Mouse (Mus musculus) MEL (cell line): ENCODE results near the gene Tha1. TPM values are rescaled to one million over a fixed set of nuclear protein-coding genes. Genes with fewer than 3 reads are reported as not detected.
"Not testable (repeated sequence)": the region's sequence is repeated elsewhere in the genome, so short reads cannot be mapped to it uniquely, and the experiment has no call there.

Experiments
- DNase-seq: peaks from one replicate; pipeline ENCODE4 v3.0.0; 2011; ENCODE audit warnings: low read depth, low spot score
- H3K27ac ChIP-seq: 2 replicates; pipeline ENCODE4 v1.5.1; 2012; ENCODE audit warnings: low read depth, mild to moderate bottlenecking, control low read depth, low read length, moderate library complexity; ENCODE audit not compliant: control insufficient read depth
- H3K27me3 ChIP-seq, 2 experiments: fragments of 150-350 bp in 1 of 2; sonication (generic) in 1 of 2; 2 replicates each; pipeline ENCODE4 v1.6.1; 2012; ENCODE audit warnings: low read length in 2 of 2, mild to moderate bottlenecking in 2 of 2, improper control_type of control experiment in 1 of 2, moderate library complexity in 1 of 2; ENCODE audit not compliant: insufficient read depth in 2 of 2, control insufficient read depth in 1 of 2
- H3K36me3 ChIP-seq, 2 experiments: 2 replicates each; pipeline ENCODE4 v1.6.1; 2012 to 2014; ENCODE audit warnings: low read length in 2 of 2, improper control_type of control experiment in 1 of 2, inconsistent platforms in 1 of 2, mild to moderate bottlenecking in 1 of 2; ENCODE audit not compliant: insufficient read depth in 2 of 2, control insufficient read depth in 1 of 2
- H3K4me1 ChIP-seq, 2 experiments: fragments of 150-350 bp in 1 of 2; sonication (generic) in 1 of 2; 2 replicates each; pipeline ENCODE4 v1.6.1; 2012; ENCODE audit warnings: low read length in 2 of 2, improper control_type of control experiment in 1 of 2, mild to moderate bottlenecking in 1 of 2; ENCODE audit not compliant: insufficient read depth in 2 of 2, control insufficient read depth in 1 of 2
- H3K4me3 ChIP-seq, 2 experiments: fragments of 150-350 bp in 1 of 2; sonication (generic) in 1 of 2; 2 replicates each; pipeline ENCODE4 v1.5.1; 2012; ENCODE audit warnings: low read depth in 2 of 2, low read length in 2 of 2, mild to moderate bottlenecking in 2 of 2, moderate library complexity in 2 of 2, control low read depth in 1 of 2, improper control_type of control experiment in 1 of 2; ENCODE audit not compliant: control insufficient read depth in 1 of 2, insufficient read depth in 1 of 2
- H3K79me2 ChIP-seq: 2 replicates; pipeline ENCODE4 v1.6.1; 2012; ENCODE audit warnings: mild to moderate bottlenecking, low read length, moderate library complexity; ENCODE audit not compliant: control insufficient read depth, poor library complexity, insufficient read depth
- H3K9ac ChIP-seq: 2 replicates; pipeline ENCODE4 v1.6.1; 2012; ENCODE audit warnings: low read depth, mild to moderate bottlenecking, control low read depth, low read length, moderate library complexity; ENCODE audit not compliant: control insufficient read depth, poor library complexity, severe bottlenecking
- H3K9me3 ChIP-seq: fragments of 150-350 bp; sonication (generic); replicated peaks from 2 replicates; pipeline ENCODE4 v1.6.1; 2012; ENCODE audit warnings: mild to moderate bottlenecking, low read length, improper control_type of control experiment, moderate library complexity; ENCODE audit not compliant: insufficient read depth
- BHLHE40 ChIP-seq: IDR thresholded peaks from 2 replicates; pipeline ENCODE4 v1.6.1; 2012; ENCODE audit warnings: low read depth, mild to moderate bottlenecking, inconsistent platforms, low read length, improper control_type of control experiment, borderline replicate concordance
- CHD1 ChIP-seq: IDR thresholded peaks from 2 replicates; pipeline ENCODE4 v1.6.1; 2012; ENCODE audit warnings: low read depth, mild to moderate bottlenecking, inconsistent platforms, low read length, improper control_type of control experiment
- CHD2 ChIP-seq: IDR thresholded peaks from 2 replicates; pipeline ENCODE4 v1.6.1; 2011; ENCODE audit warnings: low read length, improper control_type of control experiment
- CTCF ChIP-seq, 3 experiments: IDR thresholded peaks in 2 of 3; conservative IDR thresholded peaks in 1 of 3; 2 replicates each; pipeline ENCODE4 v1.5.1; 2011 to 2012; ENCODE audit warnings: low read length in 3 of 3, low read depth in 2 of 3, mild to moderate bottlenecking in 2 of 3, improper control_type of control experiment in 1 of 3, inconsistent platforms in 1 of 3, mixed read lengths in 1 of 3, moderate library complexity in 1 of 3; ENCODE audit not compliant: control insufficient read depth in 1 of 3, insufficient read depth in 1 of 3, poor library complexity in 1 of 3, severe bottlenecking in 1 of 3
- ELF1 ChIP-seq: IDR thresholded peaks from 2 replicates; pipeline ENCODE4 v1.6.1; 2014; ENCODE audit warnings: low read depth, mild to moderate bottlenecking, inconsistent platforms, low read length, improper control_type of control experiment, moderate library complexity
- EP300 ChIP-seq, 2 experiments: IDR thresholded peaks; 2 replicates each; pipeline ENCODE4 v1.6.1; 2011; ENCODE audit warnings: improper control_type of control experiment in 2 of 2, low read length in 2 of 2, low read depth in 1 of 2, mild to moderate bottlenecking in 1 of 2
- ETS1 ChIP-seq: IDR thresholded peaks from 2 replicates; pipeline ENCODE4 v1.6.1; 2012; ENCODE audit warnings: low read depth, mild to moderate bottlenecking, inconsistent platforms, low read length, improper control_type of control experiment, moderate library complexity
- GABPA ChIP-seq: IDR thresholded peaks from 2 replicates; pipeline ENCODE4 v1.6.1; 2012; ENCODE audit warnings: low read depth, mild to moderate bottlenecking, inconsistent platforms, low read length, improper control_type of control experiment, moderate library complexity
- HCFC1 ChIP-seq: IDR thresholded peaks from 2 replicates; pipeline ENCODE4 v1.6.1; 2012; ENCODE audit warnings: low read depth, mild to moderate bottlenecking, inconsistent platforms, low read length, improper control_type of control experiment, moderate library complexity
- JUND ChIP-seq: IDR thresholded peaks from 2 replicates; pipeline ENCODE4 v1.6.1; 2011; ENCODE audit warnings: low read depth, mild to moderate bottlenecking, improper control_type of control experiment, low read length
- KAT2A ChIP-seq: conservative IDR thresholded peaks from 2 replicates; pipeline ENCODE4 v1.6.1; 2012; ENCODE audit warnings: low read depth, low read length, improper control_type of control experiment, inconsistent platforms
- MAZ ChIP-seq: IDR thresholded peaks from 2 replicates; pipeline ENCODE4 v1.6.1; 2012; ENCODE audit warnings: low read depth, mild to moderate bottlenecking, inconsistent platforms, low read length, improper control_type of control experiment
- MXI1 ChIP-seq: IDR thresholded peaks from 2 replicates; pipeline ENCODE4 v1.6.1; 2011; ENCODE audit warnings: mild to moderate bottlenecking, low read depth, low read length, improper control_type of control experiment
- MYB ChIP-seq: IDR thresholded peaks from 2 replicates; pipeline ENCODE4 v1.6.1; 2011; ENCODE audit warnings: mild to moderate bottlenecking, low read depth, low read length, improper control_type of control experiment
- POLR2A ChIP-seq, 2 experiments: IDR thresholded peaks; 2 replicates each; pipeline ENCODE4 v1.6.1; 2011 to 2012; ENCODE audit warnings: low read length in 2 of 2, mild to moderate bottlenecking in 2 of 2, control low read depth in 1 of 2, improper control_type of control experiment in 1 of 2, low read depth in 1 of 2, moderate library complexity in 1 of 2; ENCODE audit not compliant: control insufficient read depth in 1 of 2, insufficient read depth in 1 of 2, poor library complexity in 1 of 2
- POLR2AphosphoS2 ChIP-seq: IDR thresholded peaks from 2 replicates; pipeline ENCODE4 v1.6.1; 2011; ENCODE audit warnings: low read length, improper control_type of control experiment
- RCOR1 ChIP-seq: IDR thresholded peaks from 2 replicates; pipeline ENCODE4 v1.6.1; 2012; ENCODE audit warnings: low read depth, mild to moderate bottlenecking, inconsistent platforms, low read length, improper control_type of control experiment
- SIN3A ChIP-seq: IDR thresholded peaks from 2 replicates; pipeline ENCODE4 v1.6.1; 2012; ENCODE audit warnings: low read length, improper control_type of control experiment, inconsistent platforms
- TAL1 ChIP-seq: IDR thresholded peaks from 2 replicates; pipeline ENCODE4 v1.6.1; 2012; ENCODE audit warnings: mild to moderate bottlenecking, inconsistent platforms, low read length, moderate library complexity, mixed read lengths
- TBP ChIP-seq: IDR thresholded peaks from 2 replicates; pipeline ENCODE4 v1.8.0; 2011; ENCODE audit warnings: low read depth, low read length, improper control_type of control experiment
- ZNF384 ChIP-seq: IDR thresholded peaks from 2 replicates; pipeline ENCODE4 v1.6.1; 2012; ENCODE audit warnings: low read depth, mild to moderate bottlenecking, inconsistent platforms, low read length, improper control_type of control experiment
- polyA plus RNA-seq, 2 experiments: library from polyadenylated mRNA; stranded (reverse) in 1 of 2; unstranded in 1 of 2; fragments of >175 nt in 1 of 2; fragments of >200 nt in 1 of 2; gene quantifications; 2 replicates each; pipeline versions ENCODE4 v1.2.1 to v1.2.4; 2012; ENCODE audit warnings: low replicate concordance in 2 of 2, low read depth in 1 of 2; ENCODE audit not compliant: insufficient read length in 2 of 2, insufficient read depth in 1 of 2, missing spikeins in 1 of 2
- total RNA-seq: library from RNA; depleted of rRNA; stranded (reverse); fragments of 300-350 nt; gene quantifications from 2 replicates; pipeline ENCODE4 v1.2.3, GENCODE M21; 2012

Tha1 gene
- total and polyA plus RNA-seq, 3 experiments = 0.12 TPM; not detected in 2

GRCm38 (mm10) chr11:117834086-117834485 is 39.2 kb downstream of the Tha1 start:
- no peaks in the 10 kb centered on the region for H3K9me3 ChIP-seq
- no peaks in the 10 kb centered on the region for H3K79me2 ChIP-seq
- TF ChIP-seq EP300 (IDR thresholded peaks at IDR 0.05; ENCODE audit: low read depth in 1 of 2, low read length in 2 of 2) (no peak), ETS1 (no peak), BHLHE40 (no peak), JUND (no peak), POLR2AphosphoS2 (no peak), CHD2 (no peak), RCOR1 (no peak), KAT2A (no peak), MXI1 (no peak), MAZ (no peak), CTCF (IDR thresholded peaks at IDR 0.05 in 2 of 3, conservative IDR thresholded peaks at IDR 0.05 in 1 of 3; ENCODE audit: control insufficient read depth in 1 of 3, insufficient read depth in 1 of 3, low read depth in 2 of 3, low read length in 3 of 3, poor library complexity in 1 of 3, severe bottlenecking in 1 of 3) (no peak), GABPA (no peak), MYB (no peak), SIN3A (no peak), CHD1 (no peak), TBP (no peak), HCFC1 (no peak), POLR2A (IDR thresholded peaks at IDR 0.05; ENCODE audit: control insufficient read depth in 1 of 2, insufficient read depth in 1 of 2, low read depth in 1 of 2, low read length in 2 of 2, poor library complexity in 1 of 2) (no peak), TAL1 (no peak), ELF1 (no peak)
- H3K9ac ChIP-seq = no peak overlapping the region
- H3K4me3 ChIP-seq = no peak overlapping the region
- peaks cover 23 to 45% of the 10 kb centered on the region in 2 experiments for H3K4me1 ChIP-seq
- H3K27ac ChIP-seq = no peak overlapping the region
- no peak for DNase-seq
- H3K36me3 ChIP-seq = peaks cover 0 to 32% of the 10 kb centered on the region in 2 experiments; a peak in 2 of 4 replicates
- no peaks in the 10 kb centered on the region for H3K27me3 ChIP-seq

DNA sequence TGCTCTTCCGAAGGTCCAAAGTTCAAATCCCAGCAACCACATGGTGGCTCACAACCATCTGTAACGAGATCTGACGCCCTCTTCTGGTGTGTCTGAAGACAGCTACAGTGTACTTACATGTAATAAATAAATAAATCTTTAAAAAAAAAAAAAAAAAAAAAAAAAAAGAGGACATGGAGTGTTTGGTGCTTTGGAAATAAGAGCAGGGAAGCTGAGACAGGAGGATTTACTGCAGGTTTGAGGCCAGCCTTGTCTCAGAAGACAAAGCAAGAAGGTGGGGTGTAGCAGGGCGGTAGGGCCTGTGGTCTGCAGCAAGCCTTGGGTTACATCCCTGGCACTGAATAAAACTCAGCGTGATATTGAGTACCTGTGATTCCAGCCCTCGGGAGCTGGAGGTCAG is 39.8 kb downstream of the Tha1 start:
- not testable (repeated sequence) for H3K27me3 ChIP-seq, H3K9me3 ChIP-seq, H3K27ac ChIP-seq, H3K79me2 ChIP-seq, H3K9ac ChIP-seq, H3K4me3 ChIP-seq, DNase-seq
- H3K4me1 ChIP-seq = peaks cover 23 to 48% of the 10 kb centered on the region in 2 experiments
- peaks cover 0 to 35% of the 10 kb centered on the region in 2 experiments; a peak in 2 of 4 replicates for H3K36me3 ChIP-seq
- TF ChIP-seq ZNF384 = peak; percentile 69
